Mouse (Mus musculus) olfactory bulb, adult 2 months (tissue): Measurements from ENCODE around the gene Cadm3.

Experiments
- CTCF ChIP-seq: fragments of 200-500 bp; IDR thresholded peaks from 2 replicates; pipeline ENCODE4 v1.5.1; 2012; ENCODE audit warnings: low read depth, mild to moderate bottlenecking, low read length, moderate library complexity; ENCODE audit not compliant: insufficient read depth
- POLR2A ChIP-seq: fragments of 200-500 bp; IDR thresholded peaks from 2 replicates; pipeline ENCODE4 v1.6.1; 2012; ENCODE audit warnings: mild to moderate bottlenecking, low read depth, low read length, moderate library complexity; ENCODE audit not compliant: insufficient read depth

GRCm38 (mm10) chr1:173332418-173332817 is 35.1 kb downstream of the Cadm3 start:
- no peak for TF ChIP-seq POLR2A
- TF ChIP-seq CTCF, result no peak
